Comparison of ENCODE assay signal across 8 mouse cellular contexts in the genomic region with DNA sequence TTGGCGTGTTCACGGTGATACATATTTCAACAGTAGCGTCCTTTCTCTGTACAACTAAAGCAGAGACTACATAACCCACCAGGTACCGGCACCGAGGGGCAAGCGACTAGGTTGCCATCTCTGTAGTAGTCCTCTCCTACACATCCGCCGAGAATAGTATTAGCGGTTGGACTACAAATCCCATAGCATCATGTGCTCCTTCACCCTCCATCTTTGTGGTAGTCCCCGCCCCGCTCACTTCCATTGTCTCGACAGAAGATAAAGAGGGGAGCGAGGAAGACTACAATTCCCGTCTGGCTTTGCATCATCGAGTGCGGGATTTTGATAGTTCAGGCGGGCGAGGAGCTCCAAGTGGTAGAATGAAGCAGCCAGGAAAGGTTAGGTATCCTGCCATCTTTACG. TPM values are rescaled to one million over a fixed set of nuclear protein-coding genes. Genes with fewer than 3 reads are reported as not detected.
DNase-seq lines count a peak whose midpoint lies in the region; ATAC-seq lines count a peak whose summit lies in the region.

No protein-coding gene starts in this region.

- peak overlapping the region; percentile 93 for H3K4me3 ChIP-seq in hindbrain, embryonic 11.5 days (ENCODE audit: low read depth, low read length)

- no peaks in the 10 kb centered on the region for H3K27me3 ChIP-seq in hindbrain, embryonic 11.5 days (ENCODE audit: control insufficient read depth, insufficient read depth, low read length)

- peak overlapping the region; percentile 90 for H3K4me2 ChIP-seq in hindbrain, embryonic 11.5 days (replicated peaks; ENCODE audit: low read depth, low read length)

- DNase-seq in NIH3T3 (ENCODE audit: low read depth), result peak; percentile 94
- DNase-seq in cerebellum, adult 9-11 months, result peak; percentile 97
- DNase-seq in frontal cortex, adult 2 months (ENCODE audit: extremely low spot score in 1 of 2, low spot score in 1 of 2), result peak; percentile 97
- peak; percentile 95 for DNase-seq in hindbrain, embryonic 11.5 days (ENCODE audit: low spot score)
- DNase-seq in layer of hippocampus, postnatal 10 days (ENCODE audit: low spot score in 2 of 2), result peak; percentile 89 to 92
- DNase-seq in lung, postnatal 10 days, result peak; percentile 98
- DNase-seq in ovary, postnatal 36 days (ENCODE audit: low spot score), result peak; percentile 84
- peak; percentile 88 for DNase-seq in thymus, postnatal 25 days

- peak overlapping the region; percentile 60 for H3K9ac ChIP-seq in hindbrain, embryonic 11.5 days (ENCODE audit: low read depth, low read length)

- under 1% methylated on average over 19 of the region's 19 CpGs for WGBS in hindbrain, embryonic 11.5 days

- H3K9me3 ChIP-seq in hindbrain, embryonic 11.5 days (ENCODE audit: control insufficient read depth, low read length), result no peaks in the 10 kb centered on the region

- peaks cover 2% of the 10 kb centered on the region; the same call in 1 of the 2 replicates for H3K36me3 ChIP-seq in hindbrain, embryonic 11.5 days (ENCODE audit: control insufficient read depth, insufficient read depth, low read length)

- H3K4me1 ChIP-seq in hindbrain, embryonic 11.5 days (replicated peaks; ENCODE audit: control insufficient read depth, insufficient read depth, low read length), result no peaks in the 10 kb centered on the region; the same call in 1 of the 2 replicates

- ATAC-seq in hindbrain, embryonic 11.5 days (ENCODE audit: low FRiP score), result peak; percentile 87

- peak overlapping the region; percentile 90 for H3K27ac ChIP-seq in hindbrain, embryonic 11.5 days (ENCODE audit: low read depth, low read length)

RNA-seq across cellular contexts. Expression of gene Fbxl19, which starts 0.9 kb away (rescaled TPM):
- 58.3 and 62.6 TPM in 2 replicates for polyA plus RNA-seq in frontal cortex, adult 2 months (2012; rRNA removed)
- polyA plus RNA-seq in hindbrain, embryonic 11.5 days (2014; fragmentation: Nextera tagmentation; extraction: Ambion mirVana), result 6.2 and 10.7 TPM in 2 replicates
- total RNA-seq in layer of hippocampus, postnatal 10 days (2021), result 10 to 100 TPM; 86.8 to 92.2 TPM

RNA-seq across cellular contexts. Expression of gene Ctf2, which starts 13.3 kb away (rescaled TPM):
- polyA plus RNA-seq in frontal cortex, adult 2 months (2012; rRNA removed), result not detected in 2 replicates
- 0.15 and 0.22 TPM in 2 replicates for polyA plus RNA-seq in hindbrain, embryonic 11.5 days (2014; fragmentation: Nextera tagmentation; extraction: Ambion mirVana)
- not detected for total RNA-seq in layer of hippocampus, postnatal 10 days (2021)

RNA-seq across cellular contexts. Expression of gene Orai3, which starts 24.4 kb away (rescaled TPM):
- polyA plus RNA-seq in frontal cortex, adult 2 months (2012; rRNA removed), result 19.9 and 20.6 TPM in 2 replicates
- polyA plus RNA-seq in hindbrain, embryonic 11.5 days (2014; fragmentation: Nextera tagmentation; extraction: Ambion mirVana), result 6.7 and 8.5 TPM in 2 replicates
- total RNA-seq in layer of hippocampus, postnatal 10 days (2021), result 10 to 100 TPM; 18.5 to 19.1 TPM

RNA-seq across cellular contexts. Expression of gene Setd1a, which starts 31.2 kb away (rescaled TPM):
- polyA plus RNA-seq in frontal cortex, adult 2 months (2012; rRNA removed), result 20.2 and 21.8 TPM in 2 replicates
- polyA plus RNA-seq in hindbrain, embryonic 11.5 days (2014; fragmentation: Nextera tagmentation; extraction: Ambion mirVana), result 21.3 and 22.4 TPM in 2 replicates
- 10 to 100 TPM; 35.5 to 40.3 TPM for total RNA-seq in layer of hippocampus, postnatal 10 days (2021)

RNA-seq across cellular contexts. Expression of gene Ctf1, which starts 32.7 kb away (rescaled TPM):
- polyA plus RNA-seq in frontal cortex, adult 2 months (2012; rRNA removed), result 6.0 and 6.4 TPM in 2 replicates
- polyA plus RNA-seq in hindbrain, embryonic 11.5 days (2014; fragmentation: Nextera tagmentation; extraction: Ambion mirVana), result 6.8 and 9.2 TPM in 2 replicates
- total RNA-seq in layer of hippocampus, postnatal 10 days (2021), result 1 to 10 TPM; 4.3 to 5.3 TPM

Comparison
In these comparisons a context has a peak if more than half of its experiments do, and no peak if none do; other contexts are left out.
1. Peak in every context shown above with its lines: DNase-seq, ATAC-seq, H3K4me3 ChIP-seq and H3K27ac ChIP-seq.